Mouse (Mus musculus) brown adipose tissue, adult 24 weeks (tissue): Measurements from ENCODE around the gene Vmn1r76. TPM values are rescaled to one million over a fixed set of nuclear protein-coding genes. Genes with fewer than 3 reads are reported as not detected.

Experiments
- H3K27ac ChIP-seq: fragments of 200-500 bp; replicated peaks from 2 replicates; pipeline ENCODE4 v1.5.1; 2012; ENCODE audit warnings: low read depth, mild to moderate bottlenecking, low read length
- H3K4me1 ChIP-seq: fragments of 200-500 bp; 2 replicates; pipeline ENCODE4 v1.6.1; 2012; ENCODE audit warnings: low read length, mixed read lengths; ENCODE audit not compliant: control insufficient read depth, insufficient read depth, insufficient read length
- H3K4me3 ChIP-seq: fragments of 200-500 bp; 2 replicates; pipeline ENCODE4 v1.5.1; 2012; ENCODE audit warnings: low read depth, mild to moderate bottlenecking, low read length, moderate library complexity; ENCODE audit not compliant: insufficient read depth
- polyA plus RNA-seq: library from polyadenylated mRNA; stranded (reverse); fragments of >200 nt; gene quantifications from 2 replicates; pipeline ENCODE4 v1.2.4, GENCODE M21; 2012; ENCODE audit not compliant: missing spikeins, insufficient read depth, insufficient read length

The Vmn1r76 gene
- polyA plus RNA-seq = not detected in 2 replicates

DNA sequence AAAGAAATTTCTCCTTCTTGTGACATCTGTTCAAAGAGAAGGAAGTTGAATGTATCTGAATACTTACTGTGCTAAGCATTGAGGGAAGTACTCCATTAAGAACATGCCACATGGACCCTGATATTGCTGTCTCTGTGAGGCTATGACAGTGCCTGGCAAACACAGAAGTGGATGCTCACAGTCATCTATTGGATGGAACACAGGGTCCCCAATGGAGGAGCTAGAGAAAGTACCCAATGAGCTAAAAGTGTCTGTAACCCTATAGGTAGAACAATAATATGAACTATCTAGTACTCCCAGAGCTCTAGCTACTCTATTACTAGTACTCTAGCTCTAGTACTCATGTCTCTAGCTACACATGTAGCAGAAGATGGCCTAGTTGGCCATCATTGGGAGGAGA, at the start of gene Vmn1r76:
Gene Vmn1r76, minus strand, starts transcription at position 101 of the 400 bp plus-strand sequence.
- Histone ChIP-seq H3K4me1 (no peaks in the 10 kb centered on the region), H3K27ac (no peak within 1 kb of the TSS), H3K4me3 (no peak within 1 kb of the TSS)

DNA sequence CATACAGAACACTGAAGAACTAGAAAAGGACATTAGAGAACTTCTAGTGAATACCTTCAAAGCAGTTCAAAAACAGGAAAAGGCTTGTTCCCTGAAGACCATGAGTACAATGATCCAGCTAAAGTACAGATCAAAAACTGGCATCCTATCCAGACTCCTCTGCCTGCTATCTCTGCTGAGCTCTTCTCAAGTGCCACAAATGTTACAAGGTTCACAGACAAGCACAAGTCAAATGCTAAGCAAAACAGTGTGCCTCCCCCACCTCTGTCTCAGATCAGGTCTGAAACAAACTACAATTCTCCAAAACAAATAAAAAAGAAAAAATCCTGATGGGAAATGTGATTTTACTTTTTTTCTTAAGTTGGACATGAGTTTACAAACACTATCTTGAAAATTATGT, 34.6 kb upstream of the Vmn1r76 start:
- no peak overlapping the region for H3K4me3 ChIP-seq
- no peaks in the 10 kb centered on the region for H3K4me1 ChIP-seq
- H3K27ac ChIP-seq = no peak overlapping the region

DNA sequence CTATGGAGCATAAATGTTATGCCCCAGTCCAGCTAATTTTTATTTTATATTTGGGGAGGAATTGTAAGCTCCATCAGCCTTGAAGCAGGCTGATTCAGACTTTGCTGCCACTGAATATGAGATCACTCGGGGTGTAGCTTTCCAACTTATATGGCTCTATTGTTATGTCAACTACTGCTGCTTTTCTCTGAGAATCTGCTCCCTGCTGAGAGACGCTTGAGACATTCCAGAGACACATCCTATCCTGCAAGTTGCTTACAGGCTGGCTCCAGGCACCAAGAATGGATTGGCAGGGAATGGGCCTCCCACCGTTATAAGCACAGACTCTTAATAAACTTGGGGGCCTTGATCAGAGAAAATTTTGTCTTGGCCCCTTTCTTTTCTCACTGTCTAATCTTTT, 10.0 kb upstream of the Vmn1r76 start:
- Histone ChIP-seq H3K4me3 (no peak overlapping the region), H3K4me1 (no peaks in the 10 kb centered on the region), H3K27ac (no peak overlapping the region)

DNA sequence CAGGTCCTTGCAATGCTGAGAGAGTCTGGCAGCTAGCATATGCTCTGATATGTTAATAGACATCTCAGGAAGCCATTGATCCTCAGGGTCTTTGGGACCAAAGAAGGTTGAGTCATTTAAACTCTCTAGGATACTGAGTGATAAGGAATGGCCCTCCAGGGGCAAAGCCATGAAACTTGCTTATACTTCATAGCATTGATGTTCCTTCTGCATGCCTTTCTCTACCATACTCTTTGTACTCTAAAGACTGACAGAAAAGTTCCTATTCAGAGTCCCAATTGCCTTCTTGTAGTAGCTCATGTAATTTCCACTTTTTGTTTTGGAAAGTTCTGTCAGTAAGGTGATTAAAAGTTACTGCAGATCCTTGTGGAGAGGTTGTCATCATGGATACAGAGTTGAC, 63.7 kb downstream of the Vmn1r76 start, which contains the start of gene Vmn1r75:
Gene Vmn1r75, plus strand, starts transcription at position 301 of the 400 bp plus-strand sequence.
- Histone ChIP-seq H3K4me3 (no peak within 1 kb of the TSS), H3K27ac (no peak within 1 kb of the TSS), H3K4me1 (no peaks in the 10 kb centered on the region)

Other genes starting within 250 kb of the Vmn1r76 start
- not detected in 2 replicates for gene Vmn1r73, start 207.9 kb downstream of the Vmn1r76 start, polyA plus RNA-seq
- not detected in 2 replicates for gene Vmn1r74, start 104.2 kb downstream of the Vmn1r76 start, polyA plus RNA-seq
- not detected in 2 replicates for gene Vmn1r75, start 63.6 kb downstream of the Vmn1r76 start, polyA plus RNA-seq
- not detected in 2 replicates for gene Vmn1r77, start 98.5 kb upstream of the Vmn1r76 start, polyA plus RNA-seq
- not detected in 2 replicates for gene Vmn1r78, start 212.0 kb upstream of the Vmn1r76 start, polyA plus RNA-seq
- not detected in 2 replicates for gene Vmn1r79, start 233.1 kb upstream of the Vmn1r76 start, polyA plus RNA-seq